Mouse (Mus musculus): ENCODE results near the gene Opn4.

GRCm38 (mm10) chr14:34570903-34571302 lies 29.0 kb downstream of the Opn4 start:
- no peak for TF ChIP-seq CTCF (IDR thresholded peaks at IDR 0.05; ENCODE audit: low read depth)
- no peak for TF ChIP-seq EP300 (IDR thresholded peaks at IDR 0.05; ENCODE audit: low read depth)
